Mouse (Mus musculus): ENCODE measurements around the gene Ranbp9. TPM values are rescaled to one million over a fixed set of nuclear protein-coding genes. Genes with fewer than 3 reads are reported as not detected.

Gene Ranbp9
- polyA plus RNA-seq, 1 experiment: 32.7 TPM

- DNase-seq (ENCODE audit: low spot score): no peak
These were observed 28.9 kb downstream of the Ranbp9 start for GRCm38 (mm10) chr13:43452177-43452576.

DNA sequence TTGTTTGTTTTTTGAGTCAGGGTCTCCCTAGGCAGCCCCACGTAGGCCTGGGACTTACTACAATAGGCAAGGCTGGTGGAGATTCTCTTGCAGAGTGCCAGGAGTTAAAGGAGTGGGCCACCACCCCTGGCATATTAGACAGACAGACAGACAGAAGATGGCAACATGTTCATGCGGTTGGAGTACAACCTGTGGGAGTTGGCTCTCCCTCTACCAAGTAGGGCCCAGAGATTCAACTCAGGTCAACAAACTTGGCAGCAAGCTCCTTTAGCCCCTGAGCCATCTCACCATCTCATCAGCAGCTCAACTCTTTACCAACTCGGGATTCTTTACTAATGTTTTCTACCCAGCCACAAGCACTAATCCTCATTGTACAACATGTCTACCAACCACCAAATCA is 30.4 kb downstream of the Ranbp9 start:
- DNase-seq (ENCODE audit: low spot score): no peak

DNA sequence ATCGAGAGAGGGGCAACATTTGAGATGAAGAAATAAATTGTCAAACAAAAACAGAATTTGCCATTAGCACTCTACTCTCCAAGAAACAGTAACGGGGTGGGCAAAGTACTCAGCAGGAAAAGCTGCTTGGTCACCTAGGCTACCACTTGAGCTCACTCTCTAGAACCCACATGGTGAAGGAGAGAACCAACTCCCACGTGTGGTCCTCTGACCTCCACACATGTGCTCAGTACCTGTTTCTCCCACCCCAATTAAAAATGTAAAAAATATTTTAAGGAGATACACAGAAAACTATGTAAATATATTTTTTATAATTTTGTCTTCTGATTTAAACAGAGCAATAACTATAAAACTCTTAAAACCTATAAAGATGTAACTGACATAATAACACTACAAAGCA is 33.4 kb downstream of the Ranbp9 start:
- DNase-seq (ENCODE audit: low spot score): no peak

- DNase-seq (ENCODE audit: low spot score): no peak
These were observed 35.3 kb downstream of the Ranbp9 start for GRCm38 (mm10) chr13:43445754-43446153.

DNA sequence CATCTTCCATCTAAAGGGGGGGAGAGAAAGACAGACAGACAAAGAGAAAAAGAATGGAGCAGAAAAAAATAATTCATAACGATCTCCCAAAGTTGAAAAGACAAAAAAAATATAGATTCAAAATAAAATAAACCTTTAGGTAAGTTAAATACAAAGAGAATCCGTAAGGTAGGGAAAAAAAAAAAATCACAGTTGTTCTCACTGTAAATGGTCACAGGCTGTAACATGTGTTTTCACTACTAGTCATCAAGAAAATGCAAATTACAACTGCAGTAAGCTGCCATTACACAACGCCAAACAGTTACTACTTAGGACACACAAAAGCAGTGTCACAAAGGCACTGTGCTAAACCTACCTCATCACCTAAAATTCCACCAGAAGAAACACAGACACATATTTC is 36.4 kb downstream of the Ranbp9 start:
- DNase-seq (ENCODE audit: low spot score): no peak

- no peak for DNase-seq (ENCODE audit: low spot score)
These were observed 37.4 kb downstream of the Ranbp9 start for GRCm38 (mm10) chr13:43443706-43444105.

- DNase-seq (ENCODE audit: low spot score): no peak
These were observed 38.5 kb downstream of the Ranbp9 start for GRCm38 (mm10) chr13:43442551-43442950.

- no peak for DNase-seq (ENCODE audit: low spot score)
These were observed 40.7 kb downstream of the Ranbp9 start for GRCm38 (mm10) chr13:43440376-43440775.

DNA sequence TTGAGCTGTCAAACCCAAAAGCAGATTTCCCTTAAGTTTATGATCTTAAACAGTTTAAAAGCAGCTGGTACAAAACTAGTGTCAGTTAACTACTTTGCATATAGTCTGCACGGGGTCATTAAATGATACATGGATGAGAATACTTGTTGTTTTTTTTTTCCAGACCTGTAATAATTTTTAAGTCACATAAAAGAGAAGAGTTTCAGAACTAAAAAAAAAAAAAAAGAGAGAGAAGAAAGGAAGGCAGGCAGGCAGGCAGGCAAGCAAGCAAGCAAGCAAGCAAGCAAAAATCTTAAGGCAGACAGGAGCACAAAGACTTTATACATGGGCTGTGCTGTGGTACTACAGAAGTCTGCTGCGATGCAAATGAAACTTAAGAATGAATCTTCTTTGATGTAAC is 47.7 kb downstream of the Ranbp9 start:
- no peak for DNase-seq (ENCODE audit: low spot score)

DNA sequence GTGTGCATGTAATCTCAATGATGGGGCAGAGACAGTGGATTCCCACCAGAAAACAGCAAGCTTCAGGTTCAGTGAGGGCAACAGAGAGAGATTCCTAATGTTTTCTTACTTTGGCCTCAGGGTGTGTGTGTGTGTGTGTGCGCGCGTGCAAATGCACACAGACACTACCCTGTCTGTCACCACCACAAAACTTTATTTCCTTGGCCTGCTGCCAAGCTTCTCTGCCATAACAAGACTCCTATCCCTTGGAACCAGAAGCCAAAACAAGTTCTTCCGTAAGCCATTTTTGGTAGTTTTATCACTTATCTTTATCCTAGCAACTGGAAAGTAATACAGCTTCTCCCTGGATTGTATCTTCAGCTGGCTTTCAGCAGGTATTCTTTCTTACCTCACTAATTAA is 52.6 kb downstream of the Ranbp9 start:
- no peak for DNase-seq (ENCODE audit: low spot score)

- no peak for DNase-seq (ENCODE audit: low spot score)
These were observed 65.8 kb downstream of the Ranbp9 start for GRCm38 (mm10) chr13:43415249-43415648.

DNA sequence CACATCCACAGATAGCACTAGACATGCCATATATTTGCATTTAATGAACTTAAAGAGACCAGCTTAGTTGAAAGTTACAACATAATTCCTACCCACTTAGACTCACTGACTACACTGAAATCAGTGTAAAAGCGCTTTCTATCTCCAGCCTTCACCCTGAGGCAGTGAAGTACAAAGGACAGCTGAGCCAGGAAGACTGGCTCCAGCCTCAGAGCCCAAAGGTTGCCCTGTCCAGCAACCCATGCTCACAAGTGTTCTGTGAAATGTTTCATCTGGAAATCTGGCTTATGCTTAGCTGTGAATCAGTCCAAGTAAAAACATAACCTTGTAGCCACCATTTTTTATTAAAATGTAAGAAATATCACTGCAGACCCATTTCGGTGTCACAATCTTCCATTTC is 67.5 kb downstream of the Ranbp9 start:
- no peak for DNase-seq (ENCODE audit: low spot score)

DNA sequence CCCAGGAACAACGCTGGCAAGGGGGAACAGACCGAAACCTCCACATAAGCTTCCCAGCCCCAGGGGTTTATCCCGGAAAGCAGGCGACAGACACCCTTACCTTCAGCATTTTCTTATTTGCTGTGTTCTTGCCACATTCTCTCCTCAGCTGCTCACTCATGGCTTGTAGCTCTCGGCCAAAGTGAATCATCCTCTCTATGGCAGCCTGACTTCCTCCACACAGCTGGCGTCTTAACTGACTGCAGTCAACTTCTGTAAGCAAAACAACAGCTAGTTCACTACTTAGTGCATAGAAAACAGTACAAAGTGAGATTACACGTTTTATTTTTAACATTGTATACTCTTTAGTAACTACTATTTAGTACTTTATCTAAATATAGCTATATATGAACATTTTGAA is 68.8 kb downstream of the Ranbp9 start:
- no peak for DNase-seq (ENCODE audit: low spot score)

DNA sequence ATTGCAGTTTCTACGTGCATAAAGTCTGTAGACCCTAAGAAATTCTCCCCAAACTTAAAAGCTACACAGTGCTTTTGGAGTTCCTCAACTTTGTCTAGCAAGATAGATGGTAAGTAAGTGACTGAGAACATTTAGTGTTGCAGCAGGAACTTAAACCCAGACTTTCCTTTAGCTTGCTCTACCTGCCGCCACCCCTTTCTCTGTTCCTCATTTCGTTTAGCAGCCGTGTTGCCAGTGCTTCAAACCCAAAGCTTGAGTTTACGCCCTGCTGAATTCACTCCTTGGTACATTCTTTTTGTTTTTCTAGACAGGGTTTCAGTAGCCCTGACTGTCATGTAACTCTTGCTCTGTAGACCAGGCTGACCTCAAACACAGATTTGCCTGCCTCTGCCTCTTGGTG is 81.5 kb downstream of the Ranbp9 start:
- DNase-seq (ENCODE audit: low spot score): no peak

GRCm38 (mm10) chr13:43398297-43399080 is 82.6 kb downstream of the Ranbp9 start, which contains the start of gene Nol7:
Gene Nol7, plus strand, starts transcription at chr13:43398390.
- peak; percentile 99 for DNase-seq (ENCODE audit: low spot score)

- DNase-seq (ENCODE audit: low spot score): no peak
These were observed 83.3 kb downstream of the Ranbp9 start for GRCm38 (mm10) chr13:43397700-43398296.

DNA sequence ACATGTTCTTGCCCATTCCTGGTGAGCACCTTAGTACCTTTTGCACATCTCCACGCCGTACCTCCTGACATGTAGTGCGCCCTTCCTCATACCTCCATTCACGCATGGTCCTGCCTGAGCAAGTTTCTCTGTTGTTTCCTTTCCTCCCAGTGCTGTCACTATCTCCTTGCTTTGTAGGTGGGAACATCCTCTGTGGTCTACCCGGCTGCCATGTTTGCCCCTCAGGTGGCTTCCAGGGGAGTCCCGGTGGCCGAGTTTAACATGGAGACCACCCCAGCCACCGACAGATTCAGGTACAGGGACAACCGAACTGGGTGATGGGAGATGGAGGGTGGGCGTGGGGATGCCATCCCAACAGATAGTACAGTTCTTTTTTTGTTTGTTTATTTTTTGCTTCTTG is 95.8 kb downstream of the Ranbp9 start:
- no peak for DNase-seq (ENCODE audit: low spot score)

GRCm38 (mm10) chr13:43379989-43380388 is 101.1 kb downstream of the Ranbp9 start:
- no peak for DNase-seq (ENCODE audit: low spot score)

GRCm38 (mm10) chr13:43374918-43375432 is 106.1 kb downstream of the Ranbp9 start:
- no peak for DNase-seq (ENCODE audit: low spot score)

- no peak for DNase-seq (ENCODE audit: low spot score)
These were observed 106.9 kb downstream of the Ranbp9 start for GRCm38 (mm10) chr13:43374205-43374604.

DNA sequence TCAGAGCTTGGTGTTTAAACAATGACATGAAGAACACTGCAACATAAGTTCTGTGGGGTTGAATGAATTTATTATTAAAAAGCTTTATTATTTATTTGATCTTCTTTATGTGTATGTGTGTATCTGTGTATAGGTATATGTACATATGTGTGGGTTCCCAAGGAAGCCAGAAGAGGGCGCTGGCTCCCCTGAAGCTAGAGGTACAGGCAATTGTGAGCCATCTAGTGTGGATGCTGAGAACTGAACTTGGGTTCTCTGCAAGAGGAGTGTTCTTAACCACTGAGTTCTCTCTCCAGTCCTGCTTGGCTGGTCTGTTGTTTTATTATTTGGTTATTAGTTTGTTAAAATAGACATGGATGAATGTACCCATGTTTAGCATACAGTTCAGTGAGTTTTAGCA is 108.2 kb downstream of the Ranbp9 start:
- DNase-seq (ENCODE audit: low spot score): no peak

DNA sequence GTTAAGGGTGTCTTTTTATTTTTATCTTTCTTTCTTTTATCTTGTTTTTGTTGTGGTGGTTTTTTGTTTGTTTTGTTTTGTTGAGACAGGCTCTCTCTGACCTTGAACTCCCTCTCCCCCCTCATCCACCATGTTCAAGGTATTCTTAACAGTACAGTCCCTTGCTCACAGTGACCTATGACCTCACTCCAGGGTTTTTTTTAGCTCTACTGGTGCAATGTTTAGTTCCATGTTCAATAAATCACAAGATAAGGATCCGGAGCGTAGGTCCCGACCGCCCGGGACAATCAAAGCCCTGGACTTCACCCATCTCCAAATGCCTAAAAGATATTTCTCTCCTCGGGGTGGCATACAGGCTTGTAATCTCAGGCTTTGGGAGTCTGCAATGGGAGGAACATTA is 111.0 kb downstream of the Ranbp9 start:
- no peak for DNase-seq (ENCODE audit: low spot score)

DNA sequence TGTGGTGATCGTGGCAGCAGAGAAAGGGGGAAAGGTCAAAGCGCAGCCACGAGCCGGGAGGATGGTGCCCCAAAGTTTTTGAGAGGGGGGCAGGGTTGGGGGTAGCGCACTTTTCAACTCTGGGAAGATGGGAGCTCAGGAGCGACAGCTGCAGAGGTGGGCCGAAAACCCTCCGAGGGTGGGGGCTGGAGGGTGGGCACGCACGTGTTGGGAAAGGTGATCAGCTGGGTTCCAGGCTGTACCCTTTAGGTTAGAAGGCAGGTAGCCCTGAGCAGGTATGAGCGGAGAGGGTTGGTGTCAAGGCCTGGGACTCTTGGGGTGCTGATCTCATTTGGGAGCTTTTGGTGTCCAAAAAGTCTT is 115.3 kb downstream of the Ranbp9 start:
- DNase-seq (ENCODE audit: low spot score): no peak
